Mouse (Mus musculus) testis, adult 2 months (tissue): Measurements from ENCODE around the gene Hpf1. TPM values are rescaled to one million over a fixed set of nuclear protein-coding genes. Genes with fewer than 3 reads are reported as not detected.

Source experiments
- H3K27ac ChIP-seq: fragments of 200-500 bp; 2 replicates; pipeline ENCODE4 v1.5.1; 2012; ENCODE audit warnings: low read depth, low read length; ENCODE audit not compliant: control insufficient read depth, insufficient read depth
- H3K27me3 ChIP-seq: fragments of 200-500 bp; 2 replicates; pipeline ENCODE4 v1.6.1; 2012; ENCODE audit warnings: mild to moderate bottlenecking, low read length, moderate library complexity; ENCODE audit not compliant: control insufficient read depth, insufficient read depth
- H3K36me3 ChIP-seq: fragments of 200-500 bp; 2 replicates; pipeline ENCODE4 v1.6.1; 2012; ENCODE audit warnings: mild to moderate bottlenecking, low read length; ENCODE audit not compliant: control insufficient read depth, insufficient read depth
- H3K4me1 ChIP-seq: fragments of 200-500 bp; 2 replicates; pipeline ENCODE4 v1.6.1; 2012; ENCODE audit warnings: low read length; ENCODE audit not compliant: control insufficient read depth, insufficient read depth
- H3K4me3 ChIP-seq: fragments of 200-500 bp; 2 replicates; pipeline ENCODE4 v1.5.1; 2012; ENCODE audit warnings: low read depth, mild to moderate bottlenecking, low read length, moderate library complexity, mixed read lengths; ENCODE audit not compliant: control insufficient read depth
- CTCF ChIP-seq: fragments of 200-500 bp; IDR thresholded peaks from 2 replicates; pipeline ENCODE4 v1.5.1; 2012; ENCODE audit warnings: low read depth, mild to moderate bottlenecking, inconsistent platforms, low read length, moderate library complexity; ENCODE audit not compliant: control insufficient read depth, insufficient read depth, insufficient replicate concordance
- POLR2A ChIP-seq: fragments of 200-500 bp; IDR thresholded peaks from 2 replicates; pipeline ENCODE4 v1.6.1; 2012; ENCODE audit warnings: low read depth, mild to moderate bottlenecking, inconsistent platforms, low read length, moderate library complexity; ENCODE audit not compliant: control insufficient read depth
- polyA plus RNA-seq: library from polyadenylated mRNA; depleted of rRNA; stranded (reverse); fragments of >200 nt; gene quantifications from 2 replicates; pipeline ENCODE4 v1.2.3, GENCODE M21; 2012

The Hpf1 gene
- polyA plus RNA-seq, 1 experiment, result 12.0 TPM

DNA sequence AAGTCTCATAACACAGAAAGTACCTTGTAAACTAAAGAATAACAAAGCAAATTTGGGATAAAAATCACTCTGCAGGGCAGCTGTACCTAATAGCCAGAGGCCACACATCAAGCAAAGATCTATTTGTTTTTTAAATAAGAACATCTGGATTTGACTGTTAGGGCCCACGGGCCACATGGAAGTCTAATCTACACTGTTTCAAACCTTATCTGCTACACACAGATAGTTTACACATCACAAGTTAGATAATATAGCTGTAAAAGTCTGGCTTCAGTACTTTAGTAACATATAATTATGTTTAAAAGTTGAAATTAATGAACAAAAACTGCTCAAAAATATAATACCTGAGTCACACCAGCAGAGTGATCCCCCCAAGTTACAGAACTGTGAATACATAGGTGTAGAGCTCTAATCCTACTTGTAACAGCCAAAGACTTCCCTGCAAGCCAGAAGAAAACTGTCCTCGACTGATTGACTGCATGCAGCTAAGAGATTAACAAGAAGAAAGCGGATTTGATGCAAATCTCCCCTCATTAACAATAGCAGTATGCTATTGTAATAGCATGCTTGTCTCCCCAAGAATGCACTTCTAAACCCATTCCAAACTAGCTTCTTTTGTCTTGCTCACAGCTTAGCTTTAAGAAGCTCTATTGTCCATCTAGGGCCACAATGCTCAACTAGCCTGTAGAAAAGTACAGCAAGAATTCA, 48.7 kb downstream of the Hpf1 start:
- Histone ChIP-seq H3K27me3 (no peaks in the 10 kb centered on the region), H3K4me1 (no peaks in the 10 kb centered on the region), H3K36me3 (no peaks in the 10 kb centered on the region; the same call in 1 of the 2 replicates), H3K4me3 (no peak overlapping the region), H3K27ac (no peak overlapping the region)
- no peak for TF ChIP-seq POLR2A

DNA sequence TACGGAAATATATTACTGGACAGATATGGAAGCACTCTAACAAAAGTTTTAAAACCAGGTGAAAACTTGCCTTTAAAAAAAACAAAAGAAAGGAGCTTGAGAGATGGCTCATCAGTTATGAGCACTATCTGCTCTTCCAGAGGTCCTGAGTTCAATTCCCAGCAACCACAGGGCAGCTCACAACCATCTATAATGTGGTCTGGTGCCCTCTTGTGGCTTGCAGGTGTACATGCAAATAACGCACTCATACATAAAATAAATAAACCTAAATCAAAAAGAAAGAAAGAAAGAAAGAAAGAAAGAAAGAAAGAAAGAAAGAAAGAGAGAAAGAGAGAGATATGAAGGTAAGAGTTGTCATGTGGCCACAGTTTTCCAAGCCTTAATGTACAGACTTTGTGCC, 52.6 kb downstream of the Hpf1 start:
- no peak overlapping the region for H3K4me3 ChIP-seq
- TF ChIP-seq POLR2A, result no peak
- no peak for TF ChIP-seq CTCF
- H3K36me3 ChIP-seq, result no peaks in the 10 kb centered on the region
- H3K27me3 ChIP-seq, result no peaks in the 10 kb centered on the region
- H3K27ac ChIP-seq, result no peak overlapping the region
- H3K4me1 ChIP-seq, result no peaks in the 10 kb centered on the region

DNA sequence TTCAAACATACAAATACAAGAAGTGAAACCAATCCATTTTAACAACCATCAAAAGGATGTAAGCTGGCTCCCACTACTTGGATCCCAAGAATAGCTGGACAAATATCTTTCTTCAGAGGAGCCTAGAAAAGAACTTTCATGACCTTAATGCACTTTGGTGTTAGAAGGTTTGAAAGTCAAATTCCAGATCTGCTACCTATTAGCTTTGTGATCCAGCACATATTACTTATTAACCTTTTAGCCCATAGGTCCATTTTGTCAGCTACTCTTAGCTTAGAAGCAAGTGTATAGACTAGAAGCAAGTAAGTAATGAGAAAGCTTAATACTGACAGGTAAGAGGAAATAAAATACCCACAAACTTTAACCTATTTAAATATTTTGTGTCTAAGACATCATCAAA, 57.3 kb downstream of the Hpf1 start:
- no peaks in the 10 kb centered on the region for H3K36me3 ChIP-seq
- H3K27me3 ChIP-seq, result no peaks in the 10 kb centered on the region
- no peak overlapping the region for H3K4me3 ChIP-seq
- H3K27ac ChIP-seq, result no peak overlapping the region
- no peak for TF ChIP-seq CTCF
- TF ChIP-seq POLR2A, result no peak
- no peaks in the 10 kb centered on the region for H3K4me1 ChIP-seq

DNA sequence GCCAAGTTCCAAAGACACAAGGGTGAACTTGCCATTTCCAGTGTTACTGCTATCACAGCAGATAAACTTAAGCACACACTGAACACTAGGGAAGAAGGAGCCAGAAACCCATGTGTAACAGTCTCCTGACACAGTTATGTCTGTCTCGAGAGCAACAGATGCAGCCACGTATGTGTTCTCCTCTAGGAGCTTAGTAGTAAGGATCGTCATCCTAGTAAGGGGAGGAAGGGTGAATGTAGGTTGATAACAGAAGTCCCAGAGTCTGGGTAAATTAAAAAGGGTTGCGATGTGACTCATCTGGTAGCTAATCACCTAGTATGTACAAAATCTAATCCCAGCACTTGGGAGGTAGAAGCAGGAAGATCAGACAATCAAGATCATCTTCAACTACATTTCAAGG, 59.6 kb downstream of the Hpf1 start:
- H3K4me3 ChIP-seq, result no peak overlapping the region
- no peaks in the 10 kb centered on the region; the same call in 1 of the 2 replicates for H3K4me1 ChIP-seq
- H3K27me3 ChIP-seq, result no peaks in the 10 kb centered on the region
- no peak overlapping the region for H3K27ac ChIP-seq
- no peaks in the 10 kb centered on the region for H3K36me3 ChIP-seq
- no peak for TF ChIP-seq POLR2A
- no peak for TF ChIP-seq CTCF

DNA sequence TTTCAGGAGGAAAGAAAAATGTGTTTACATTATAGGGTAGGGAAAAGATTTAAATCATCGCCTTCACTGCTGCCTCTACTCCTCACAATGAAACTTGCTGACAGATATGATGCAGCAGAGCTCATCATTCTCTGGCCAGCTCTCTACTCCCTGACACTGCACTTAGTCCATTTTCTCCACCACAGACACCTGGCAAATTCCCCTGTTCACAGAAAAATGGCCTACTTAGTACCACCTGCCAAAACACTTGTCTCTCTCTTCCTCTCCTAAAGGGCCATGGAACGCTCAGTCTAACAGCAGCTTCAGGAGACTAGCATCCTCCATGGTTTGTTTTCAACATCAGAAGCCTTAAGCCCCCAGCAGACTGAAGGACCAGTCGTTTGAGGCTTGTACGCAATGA, 61.1 kb downstream of the Hpf1 start:
- TF ChIP-seq CTCF (no peak), POLR2A (no peak)
- no peak overlapping the region for H3K27ac ChIP-seq
- H3K27me3 ChIP-seq, result no peaks in the 10 kb centered on the region
- H3K4me3 ChIP-seq, result peak overlapping the region; percentile 74
- H3K36me3 ChIP-seq, result no peaks in the 10 kb centered on the region
- H3K4me1 ChIP-seq, result no peaks in the 10 kb centered on the region; the same call in 1 of the 2 replicates

DNA sequence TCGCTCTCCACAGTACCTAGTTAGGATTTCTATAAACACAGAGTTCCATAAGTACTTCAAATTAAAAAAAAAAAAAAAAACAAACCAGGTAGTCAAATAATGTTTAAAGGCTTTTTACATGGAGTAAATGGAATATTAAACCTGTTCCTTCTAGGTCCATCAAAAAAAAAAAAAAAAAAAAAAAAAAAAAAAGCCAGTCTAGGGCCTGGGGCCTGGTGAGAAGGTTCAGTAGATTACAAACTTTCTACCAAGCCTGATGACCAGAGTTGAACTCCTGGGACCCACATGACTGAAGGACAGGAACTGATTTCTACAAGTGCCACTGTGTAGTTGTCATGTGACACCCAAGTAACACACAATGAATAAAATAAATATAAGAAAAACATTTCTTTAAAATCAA, 61.5 kb downstream of the Hpf1 start:
- Histone ChIP-seq H3K27ac (no peak overlapping the region), H3K4me1 (no peaks in the 10 kb centered on the region; the same call in 1 of the 2 replicates), H3K36me3 (no peaks in the 10 kb centered on the region), H3K4me3 (no peak overlapping the region), H3K27me3 (no peaks in the 10 kb centered on the region)
- TF ChIP-seq CTCF (no peak), POLR2A (no peak)

DNA sequence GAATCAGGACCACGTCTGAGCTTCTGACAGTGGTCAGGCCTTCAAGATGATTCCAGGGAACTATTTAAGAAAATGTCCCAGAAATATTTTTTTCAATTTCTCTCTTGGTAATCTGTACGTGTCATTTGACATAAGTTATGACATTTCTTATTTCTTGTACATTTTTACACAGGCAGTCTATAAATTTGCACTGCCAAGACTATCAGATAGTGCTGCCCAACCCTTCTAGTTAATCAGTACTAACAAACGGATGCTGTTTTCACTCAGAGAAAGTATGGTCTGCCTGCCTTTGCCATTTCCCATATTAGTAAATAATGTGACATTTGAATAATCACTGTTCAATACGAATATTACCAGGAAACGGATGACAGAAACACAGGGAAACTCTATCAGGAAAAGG, 62.6 kb downstream of the Hpf1 start:
- Histone ChIP-seq H3K27ac (no peak overlapping the region), H3K27me3 (no peaks in the 10 kb centered on the region)
- no peak for TF ChIP-seq CTCF
- TF ChIP-seq POLR2A, result no peak

More for the DNA sequence above, 62.6 kb downstream of the Hpf1 start:
- no peaks in the 10 kb centered on the region; the same call in 1 of the 2 replicates for H3K4me1 ChIP-seq
- no peak overlapping the region for H3K4me3 ChIP-seq
- H3K36me3 ChIP-seq, result no peaks in the 10 kb centered on the region
